Mouse (Mus musculus) kidney, postnatal 36 days (tissue): ENCODE data around the gene Arhgap10.

ENCODE experiments used
- DNase-seq, 2 experiments: peaks; one replicate each; pipeline ENCODE4 v3.0.0; 2021 to 2022; ENCODE audit warnings: mixed read lengths in 2 of 2

The Arhgap10 gene

GRCm38 (mm10) chr8:77515786-77516185, 2.0 kb downstream of the Arhgap10 start:
- DNase-seq, result no peak

- DNase-seq, result no peak
These were observed 2.6 kb downstream of the Arhgap10 start for GRCm38 (mm10) chr8:77515201-77515600.

GRCm38 (mm10) chr8:77511750-77512493, 5.8 kb downstream of the Arhgap10 start:
- DNase-seq, result no peak

- DNase-seq, result no peak
These were observed 7.3 kb downstream of the Arhgap10 start for GRCm38 (mm10) chr8:77510426-77510825.

GRCm38 (mm10) chr8:77509044-77509443, 8.7 kb downstream of the Arhgap10 start:
- no peak for DNase-seq

GRCm38 (mm10) chr8:77507510-77508035, 10.2 kb downstream of the Arhgap10 start:
- DNase-seq, result no peak

GRCm38 (mm10) chr8:77506539-77506938, 11.2 kb downstream of the Arhgap10 start:
- DNase-seq, result no peak

GRCm38 (mm10) chr8:77502547-77502946, 15.2 kb downstream of the Arhgap10 start:
- DNase-seq, result no peak

- no peak for DNase-seq
These were observed 16.6 kb downstream of the Arhgap10 start for GRCm38 (mm10) chr8:77501131-77501530.

- no peak for DNase-seq
These were observed 17.5 kb downstream of the Arhgap10 start for GRCm38 (mm10) chr8:77500264-77500663.

GRCm38 (mm10) chr8:77497442-77497841, 20.3 kb downstream of the Arhgap10 start:
- DNase-seq, result no peak

- DNase-seq, result no peak
These were observed 21.5 kb downstream of the Arhgap10 start for GRCm38 (mm10) chr8:77496253-77496652.

GRCm38 (mm10) chr8:77494376-77495328, 23.1 kb downstream of the Arhgap10 start:
- no peak for DNase-seq

- peak; percentile 62 to 69 for DNase-seq
These were observed 25.2 kb downstream of the Arhgap10 start for GRCm38 (mm10) chr8:77492356-77493058.

- no peak for DNase-seq
These were observed 26.4 kb downstream of the Arhgap10 start for GRCm38 (mm10) chr8:77491231-77491923.

- peak in 1 of 2 experiments; percentile 60 for DNase-seq
These were observed 27.5 kb downstream of the Arhgap10 start for GRCm38 (mm10) chr8:77490095-77490781.

- no peak for DNase-seq
These were observed 28.5 kb downstream of the Arhgap10 start for GRCm38 (mm10) chr8:77489235-77489634.

GRCm38 (mm10) chr8:77488215-77488606, 29.5 kb downstream of the Arhgap10 start:
- DNase-seq, result no peak

- DNase-seq, result no peak
These were observed 30.1 kb downstream of the Arhgap10 start for GRCm38 (mm10) chr8:77487590-77488214.

- no peak for DNase-seq
These were observed 31.0 kb downstream of the Arhgap10 start for GRCm38 (mm10) chr8:77486749-77487148.

- no peak for DNase-seq
These were observed 32.9 kb downstream of the Arhgap10 start for GRCm38 (mm10) chr8:77484817-77485216.
